Mouse (Mus musculus) stomach, embryonic 14.5 days (tissue): ENCODE data around the gene Rbm6. TPM values are rescaled to one million over a fixed set of nuclear protein-coding genes. Genes with fewer than 3 reads are reported as not detected.

Experiments used
- ATAC-seq: fragments of 200-750 bp; cut with Nextera tagmentation; 2 replicates; pipeline ENCODE4 v1.8.0; 2017; ENCODE audit warnings: low read depth, moderate TSS enrichment; ENCODE audit not compliant: insufficient number of reproducible peaks, insufficient read depth, low FRiP score
- H3K27ac ChIP-seq: fragments of 300-500 bp; sonication (generic); 2 replicates; pipeline ENCODE4 v1.5.1; 2014; ENCODE audit warnings: mild to moderate bottlenecking, low read length, moderate library complexity, mixed read lengths
- H3K27me3 ChIP-seq: fragments of 300-500 bp; sonication (generic); 2 replicates; pipeline ENCODE4 v1.6.1; 2014; ENCODE audit warnings: low read length, control low read depth, mixed read lengths; ENCODE audit not compliant: control insufficient read depth, insufficient read depth
- H3K36me3 ChIP-seq: fragments of 300-500 bp; sonication (generic); 2 replicates; pipeline ENCODE4 v1.6.1; 2014; ENCODE audit warnings: mild to moderate bottlenecking, control low read depth, low read length, moderate library complexity, mixed read lengths; ENCODE audit not compliant: control insufficient read depth, insufficient read depth
- H3K4me1 ChIP-seq: fragments of 300-500 bp; sonication (generic); 2 replicates; pipeline ENCODE4 v1.6.1; 2014; ENCODE audit warnings: low read length, control low read depth, mixed read lengths; ENCODE audit not compliant: control insufficient read depth, insufficient read depth
- H3K4me2 ChIP-seq: fragments of 300-500 bp; sonication (generic); replicated peaks from 2 replicates; pipeline ENCODE4 v1.6.1; 2014; ENCODE audit warnings: low read depth, low read length, control low read depth
- H3K4me3 ChIP-seq: fragments of 300-500 bp; sonication (generic); 2 replicates; pipeline ENCODE4 v1.5.1; 2014; ENCODE audit warnings: low read depth, low read length, control low read depth
- H3K9ac ChIP-seq: fragments of 300-500 bp; sonication (generic); replicated peaks from 2 replicates; pipeline ENCODE4 v1.6.1; 2014; ENCODE audit warnings: low read depth, mild to moderate bottlenecking, control low read depth, low read length, moderate library complexity, mixed read lengths
- H3K9me3 ChIP-seq: fragments of 300-500 bp; sonication (generic); 2 replicates; pipeline ENCODE4 v1.6.1; 2016; ENCODE audit warnings: low read depth, low read length, control low read depth; ENCODE audit not compliant: control insufficient read depth
- WGBS: fragments of 180-500 bp; shearing (Covaris S2); extraction: QIAGEN DNeasy Blood & Tissue Kit; methylation state at CpG from one replicate; pipeline ENCODE4 v1.1.7; 2014; 5-methylcytosine and 5-hydroxymethylcytosine counted together
- polyA plus RNA-seq: library from polyadenylated mRNA; unstranded; fragments of >200 nt; fragmentation: Nextera tagmentation; extraction: Ambion mirVana; gene quantifications from 2 replicates; pipeline ENCODE4 v1.2.1, GENCODE M21; 2014

Gene Rbm6
- polyA plus RNA-seq, 1 experiment from 2014 or later, result 83.3 TPM

DNA sequence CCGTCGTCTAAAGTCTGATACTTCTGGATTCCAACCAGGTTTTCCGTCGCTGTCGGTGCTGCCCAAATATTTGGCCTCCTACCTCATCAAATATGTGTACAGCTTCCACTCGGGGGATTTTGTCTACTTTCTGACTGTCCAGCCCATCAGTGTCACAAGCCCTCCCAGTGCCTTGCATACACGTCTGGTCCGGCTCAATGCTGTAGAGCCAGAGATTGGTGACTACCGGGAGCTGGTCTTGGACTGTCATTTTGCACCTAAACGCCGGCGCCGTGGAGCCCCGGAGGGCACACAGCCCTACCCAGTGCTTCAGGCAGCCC is 34.7 kb upstream of the Rbm6 start:
- Histone ChIP-seq H3K27me3 (no peaks in the 10 kb centered on the region), H3K9ac (peak overlapping the region; percentile 42; the same call in 1 of the 2 replicates), H3K36me3 (peaks cover under 1% of the 10 kb centered on the region; the same call in 1 of the 2 replicates), H3K27ac (peak overlapping the region; percentile 77), H3K9me3 (no peaks in the 10 kb centered on the region), H3K4me2 (peak overlapping the region; percentile 74), H3K4me3 (peak overlapping the region; percentile 44), H3K4me1 (peaks cover 45% of the 10 kb centered on the region)
- no peak for ATAC-seq
- WGBS, result 62% methylated on average over 14 of the region's 14 CpGs

DNA sequence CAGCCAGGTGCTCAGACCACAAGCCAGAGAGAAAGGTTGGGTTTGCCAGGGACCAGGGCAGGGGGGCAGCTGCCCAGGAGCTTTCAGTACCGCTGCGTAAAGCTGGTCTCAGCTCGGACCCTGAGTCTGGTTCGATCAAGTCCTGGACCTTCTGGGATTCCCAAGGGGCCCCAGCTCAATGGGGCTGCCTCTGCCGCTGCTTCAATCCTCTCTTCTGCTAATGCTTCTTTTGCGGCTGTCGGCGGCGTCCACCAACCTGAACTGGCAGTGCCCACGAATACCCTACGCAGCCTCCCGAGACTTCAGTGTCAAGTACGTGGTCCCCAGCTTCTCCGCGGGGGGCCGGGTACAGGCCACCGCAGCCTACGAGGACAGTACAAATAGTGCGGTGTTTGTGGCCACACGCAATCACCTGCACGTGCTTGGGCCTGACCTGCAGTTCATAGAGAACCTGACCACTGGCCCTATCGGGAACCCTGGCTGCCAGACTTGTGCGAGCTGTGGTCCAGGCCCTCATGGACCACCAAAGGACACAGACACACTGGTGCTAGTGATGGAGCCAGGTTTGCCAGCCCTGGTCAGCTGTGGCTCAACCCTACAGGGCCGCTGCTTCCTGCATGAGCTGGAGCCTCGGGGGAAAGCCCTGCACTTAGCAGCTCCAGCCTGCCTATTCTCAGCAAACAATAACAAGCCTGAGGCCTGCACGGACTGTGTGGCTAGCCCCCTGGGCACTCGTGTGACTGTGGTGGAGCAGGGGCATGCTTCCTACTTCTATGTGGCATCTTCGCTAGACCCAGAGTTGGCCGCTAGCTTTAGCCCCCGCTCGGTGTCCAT is 34.1 kb upstream of the Rbm6 start:
- Histone ChIP-seq H3K4me2 (peak overlapping the region; percentile 74), H3K27me3 (no peaks in the 10 kb centered on the region), H3K36me3 (peaks cover 3% of the 10 kb centered on the region; the same call in 1 of the 2 replicates), H3K9me3 (no peaks in the 10 kb centered on the region), H3K27ac (peak overlapping the region; percentile 77), H3K9ac (peak overlapping the region; percentile 42), H3K4me3 (peak overlapping the region; percentile 44), H3K4me1 (peaks cover 45% of the 10 kb centered on the region)
- no peak for ATAC-seq
- 42% methylated on average over 31 of the region's 31 CpGs for WGBS

DNA sequence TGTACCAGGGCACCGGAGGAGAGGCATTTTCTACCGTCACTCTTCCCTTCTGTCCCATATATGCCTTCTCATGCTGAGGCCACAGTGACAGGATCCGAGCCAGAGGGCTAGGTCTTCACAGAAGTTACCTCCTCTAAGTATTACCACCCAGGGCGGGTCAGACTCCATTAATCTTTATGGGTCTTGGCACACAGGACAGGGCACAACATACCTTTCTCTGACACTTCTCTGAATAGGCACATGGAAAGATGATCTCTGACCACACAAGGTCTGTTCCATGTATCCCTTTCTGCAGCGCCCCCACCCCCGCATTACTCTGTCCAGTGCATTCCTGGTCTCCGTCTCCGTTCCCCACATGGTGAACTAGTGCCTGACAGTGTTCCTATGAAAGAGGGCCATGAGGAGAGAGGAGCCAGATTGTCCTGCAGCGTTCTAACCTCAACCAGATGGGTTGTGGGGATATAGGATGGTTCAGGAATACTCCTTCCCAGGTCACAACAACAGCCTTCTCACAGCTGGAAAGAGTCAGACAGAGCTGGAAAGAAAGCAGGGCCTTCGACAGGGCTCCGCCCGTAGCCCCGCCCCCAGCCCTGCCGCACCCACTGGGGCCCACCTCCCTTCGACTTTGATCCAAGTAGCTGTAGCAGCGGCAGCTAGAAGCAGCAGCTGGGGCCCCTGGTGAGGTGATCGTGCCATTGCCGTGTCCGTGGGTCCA is 33.4 kb upstream of the Rbm6 start, which contains the start of gene Mst1r:
Gene Mst1r (plus strand): TSS at position 622 of the 715 bp plus-strand sequence.
- H3K27ac ChIP-seq, result peak within 1 kb of the TSS; percentile 78
- peak within 1 kb of the TSS; percentile 42 for H3K9ac ChIP-seq
- H3K27me3 ChIP-seq, result no peaks in the 10 kb centered on the region
- peak; percentile 77 for ATAC-seq
- peak within 1 kb of the TSS; percentile 44 for H3K4me3 ChIP-seq
- no peaks in the 10 kb centered on the region for H3K9me3 ChIP-seq
- WGBS, result 15% methylated on average over 19 of the region's 19 CpGs
- peaks cover 45% of the 10 kb centered on the region for H3K4me1 ChIP-seq
- peaks cover 3% of the 10 kb centered on the region; the same call in 1 of the 2 replicates for H3K36me3 ChIP-seq
- peak within 1 kb of the TSS; percentile 74 for H3K4me2 ChIP-seq

DNA sequence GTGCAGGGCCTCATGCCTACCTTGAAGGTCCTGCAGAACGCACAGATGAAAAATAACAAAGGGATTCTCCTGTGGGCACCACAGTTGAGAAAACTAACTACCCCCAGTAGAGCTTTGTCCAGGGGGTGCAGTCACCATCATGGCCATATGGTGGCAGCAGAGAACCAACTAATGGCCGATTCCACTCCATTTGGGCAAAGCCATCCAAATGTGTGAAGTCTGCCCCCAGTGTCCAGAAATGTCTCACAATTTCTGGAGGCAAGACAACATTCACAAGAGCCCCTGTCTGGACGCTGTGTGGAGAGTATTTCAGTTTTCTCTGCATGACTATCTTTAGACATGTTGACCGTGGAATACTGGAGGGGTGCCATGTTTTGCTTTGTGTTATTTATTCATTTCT is 31.7 kb upstream of the Rbm6 start:
- WGBS, result 5% methylated on average over 4 of the region's 4 CpGs
- Histone ChIP-seq H3K4me2 (no peak overlapping the region), H3K27me3 (0 out of 2 replicates have a peak, but pooled peaks cover 5% of the 10 kb centered on the region), H3K27ac (no peak overlapping the region), H3K4me1 (peaks cover 42% of the 10 kb centered on the region), H3K4me3 (no peak overlapping the region), H3K9me3 (no peaks in the 10 kb centered on the region), H3K36me3 (peaks cover 3% of the 10 kb centered on the region; the same call in 1 of the 2 replicates), H3K9ac (no peak overlapping the region)
- ATAC-seq, result no peak

DNA sequence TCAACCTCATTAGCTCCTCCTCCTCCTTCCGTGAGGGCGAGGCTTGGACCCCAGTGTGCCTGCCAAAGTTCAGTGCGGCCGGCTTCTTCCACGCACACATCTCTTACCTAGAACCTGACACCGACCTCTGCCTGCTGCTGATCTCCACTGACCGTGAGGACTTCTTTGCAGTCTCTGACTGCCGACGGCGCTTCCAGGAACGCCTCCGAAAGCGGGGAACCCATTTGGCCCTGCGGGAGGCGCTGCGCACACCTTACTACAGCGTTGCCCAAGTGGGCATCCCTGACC is 28.5 kb upstream of the Rbm6 start:
- WGBS, result 23% methylated on average over 17 of the region's 17 CpGs
- Histone ChIP-seq H3K27me3 (0 out of 2 replicates have a peak, but pooled peaks cover 5% of the 10 kb centered on the region), H3K4me3 (peak overlapping the region; percentile 20; the same call in 1 of the 2 replicates), H3K36me3 (peaks cover 3% of the 10 kb centered on the region; the same call in 1 of the 2 replicates), H3K9ac (no peak overlapping the region), H3K4me1 (peaks cover 17% of the 10 kb centered on the region; the same call in 1 of the 2 replicates), H3K27ac (no peak overlapping the region), H3K4me2 (peak overlapping the region; percentile 38), H3K9me3 (no peaks in the 10 kb centered on the region)
- ATAC-seq, result no peak

DNA sequence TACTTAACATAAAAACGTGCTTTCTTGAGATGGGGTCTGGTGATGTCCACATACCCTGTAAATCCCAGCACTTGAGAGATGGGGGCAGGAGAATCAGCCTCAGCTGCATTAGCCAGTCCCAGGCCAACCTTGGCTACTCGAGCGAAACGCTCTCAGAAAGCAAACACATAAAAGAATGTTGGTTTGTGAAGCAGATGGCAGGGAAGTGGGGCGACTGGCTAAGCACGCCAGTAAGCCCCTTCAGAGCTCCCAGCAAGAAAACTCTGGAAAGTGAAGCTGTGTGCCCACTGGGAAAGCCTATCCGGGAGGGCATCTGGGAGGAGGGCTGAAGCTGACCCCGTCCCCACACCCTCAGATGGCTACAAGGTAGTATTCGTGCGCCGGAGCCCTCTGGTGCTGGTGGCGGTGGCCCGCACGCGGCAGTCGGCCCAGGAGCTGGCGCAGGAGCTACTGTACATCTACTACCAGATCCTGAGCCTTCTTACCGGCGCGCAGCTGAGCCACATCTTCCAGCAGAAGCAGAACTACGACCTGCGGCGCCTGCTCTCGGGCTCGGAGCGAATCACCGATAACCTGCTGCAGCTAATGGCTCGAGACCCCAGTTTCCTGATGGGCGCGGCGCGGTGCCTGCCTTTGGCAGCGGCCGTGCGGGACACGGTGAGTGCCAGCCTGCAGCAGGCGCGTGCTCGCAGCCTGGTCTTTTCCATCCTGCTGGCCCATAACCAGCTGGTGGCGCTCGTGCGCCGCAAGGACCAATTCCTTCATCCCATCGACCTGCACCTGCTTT is 28.0 kb upstream of the Rbm6 start:
- H3K4me2 ChIP-seq, result peak overlapping the region; percentile 38
- H3K27ac ChIP-seq, result no peak overlapping the region
- H3K9ac ChIP-seq, result 0 out of 2 replicates have a peak overlapping the region, but pooled peaks have one; percentile 18
- peaks cover 3% of the 10 kb centered on the region; the same call in 1 of the 2 replicates for H3K36me3 ChIP-seq
- H3K9me3 ChIP-seq, result no peaks in the 10 kb centered on the region
- peaks cover 13% of the 10 kb centered on the region; the same call in 1 of the 2 replicates for H3K4me1 ChIP-seq
- H3K27me3 ChIP-seq, result 0 out of 2 replicates have a peak, but pooled peaks cover 5% of the 10 kb centered on the region
- 10% methylated on average over 44 of the region's 44 CpGs for WGBS
- ATAC-seq, result peak; percentile 50; the same call in 1 of the 2 replicates
- H3K4me3 ChIP-seq, result peak overlapping the region; percentile 20

DNA sequence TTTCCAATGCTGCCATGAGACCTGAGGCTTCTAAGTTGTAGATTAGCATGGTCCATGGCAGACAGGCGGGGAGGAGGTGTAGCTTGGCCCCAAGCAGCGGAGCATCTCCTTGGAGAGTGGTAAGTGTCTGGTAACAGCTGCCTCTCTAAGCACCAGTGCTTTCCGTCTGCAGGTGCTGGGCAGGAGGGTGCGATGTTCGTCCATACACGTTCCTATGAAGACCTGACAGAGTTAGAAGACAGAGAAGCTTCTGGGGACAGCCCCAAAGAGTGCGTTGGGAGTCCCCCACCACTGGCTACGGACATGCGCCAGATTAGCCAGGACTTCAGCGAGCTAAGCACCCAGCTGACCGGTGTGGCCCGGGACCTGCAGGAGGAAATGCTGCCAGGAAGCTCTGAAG is 26.8 kb upstream of the Rbm6 start:
- 0 out of 2 replicates have a peak, but pooled peaks cover 5% of the 10 kb centered on the region for H3K27me3 ChIP-seq
- H3K4me1 ChIP-seq, result peaks cover 5% of the 10 kb centered on the region; the same call in 1 of the 2 replicates
- no peak overlapping the region for H3K4me3 ChIP-seq
- 73% methylated on average over 12 of the region's 12 CpGs for WGBS
- peaks cover 3% of the 10 kb centered on the region; the same call in 1 of the 2 replicates for H3K36me3 ChIP-seq
- H3K27ac ChIP-seq, result no peak overlapping the region
- H3K9ac ChIP-seq, result no peak overlapping the region
- no peak overlapping the region for H3K4me2 ChIP-seq
- H3K9me3 ChIP-seq, result no peaks in the 10 kb centered on the region
- no peak for ATAC-seq

DNA sequence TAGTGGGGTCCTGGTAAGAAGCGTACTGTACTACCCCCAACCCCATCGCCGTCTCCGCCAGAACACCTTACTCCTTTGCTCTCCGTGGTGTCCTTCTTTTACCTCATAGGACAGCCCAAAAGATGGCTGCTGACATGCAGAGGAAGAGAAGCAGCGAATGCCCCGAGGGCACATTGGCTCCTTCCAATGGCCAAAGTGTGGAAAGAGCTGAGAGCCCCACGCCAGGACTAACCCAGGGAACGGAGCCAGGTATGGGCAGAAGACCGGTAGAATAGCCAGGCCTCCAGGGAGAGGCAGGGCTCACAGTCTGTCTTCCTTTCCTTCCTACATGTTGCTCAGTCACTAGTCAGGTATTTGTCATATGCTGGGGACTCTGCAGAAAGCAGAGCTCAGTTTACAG is 25.5 kb upstream of the Rbm6 start:
- H3K9me3 ChIP-seq, result no peaks in the 10 kb centered on the region
- H3K9ac ChIP-seq, result no peak overlapping the region
- H3K4me2 ChIP-seq, result no peak overlapping the region
- 87% methylated on average over 10 of the region's 10 CpGs for WGBS
- 0 out of 2 replicates have a peak, but pooled peaks cover 5% of the 10 kb centered on the region for H3K27me3 ChIP-seq
- peaks cover 5% of the 10 kb centered on the region; the same call in 1 of the 2 replicates for H3K4me1 ChIP-seq
- ATAC-seq, result no peak
- H3K4me3 ChIP-seq, result no peak overlapping the region
- H3K27ac ChIP-seq, result no peak overlapping the region
- peaks cover 3% of the 10 kb centered on the region; the same call in 1 of the 2 replicates for H3K36me3 ChIP-seq
